8 mouse cellular contexts compared by ENCODE assay signal in genomic region chr7:28393272-28393951, GRCm38 (mm10). TPM values are rescaled to one million over a fixed set of nuclear protein-coding genes. Genes with fewer than 3 reads are reported as not detected.
DNase-seq lines count a peak whose midpoint lies in the region; ATAC-seq and TF ChIP-seq lines count a peak whose summit lies in the region.

No protein-coding gene starts in this region.

- no peak for TF ChIP-seq EP300 in CH12.LX (IDR thresholded peaks at IDR 0.05; ENCODE audit: low read length)

- H3K79me2 ChIP-seq in CH12.LX (replicated peaks; ENCODE audit: control insufficient read depth, extremely low read depth, insufficient read depth, poor library complexity, severe bottlenecking) = peaks cover 22% of the 10 kb centered on the region

- peak overlapping the region; percentile 88 for H3K9ac ChIP-seq in heart, embryonic 11.5 days (ENCODE audit: low read depth, low read length)
- H3K9ac ChIP-seq in CH12.LX (ENCODE audit: insufficient read depth, low read depth) = peak overlapping the region; percentile 73
- H3K9ac ChIP-seq in forebrain, embryonic 14.5 days (ENCODE audit: low read length) = peak overlapping the region; percentile 85
- H3K9ac ChIP-seq in liver, embryonic 13.5 days = peak overlapping the region; percentile 85

- H3K4me3 ChIP-seq in heart, embryonic 11.5 days (ENCODE audit: low read depth, low read length) = peak overlapping the region; percentile 94
- peak overlapping the region; percentile 84 to 92 (median 84) for H3K4me3 ChIP-seq in CH12.LX (replicated peaks in 1 of 3; ENCODE audit: low read depth in 2 of 3, low read length in 2 of 3, poor library complexity in 1 of 3)
- H3K4me3 ChIP-seq in forebrain, embryonic 14.5 days (ENCODE audit: low read depth, low read length) = peak overlapping the region; percentile 81
- H3K4me3 ChIP-seq in liver, embryonic 13.5 days (replicated peaks) = peak overlapping the region; percentile 85

- TF ChIP-seq POLR2A in CH12.LX (IDR thresholded peaks at IDR 0.05; ENCODE audit: low read depth, low read length) = no peak

- dilution Hi-C loops in CH12.LX (cut with MboI; ENCODE audit: extremely low pct_ligation_motif_present, extremely low pct_unique_long_range_greater_than_20kb, low sequenced_read_pairs) = no loop called here

- in situ Hi-C loops in CH12.LX (cut with MboI; ENCODE audit: low pct_ligation_motif_present, low pct_unique_long_range_greater_than_20kb, low sequenced_read_pairs) = no loop called here

- H3K9me3 ChIP-seq in heart, embryonic 11.5 days (replicated peaks; ENCODE audit: control insufficient read depth, low read length) = no peaks in the 10 kb centered on the region
- no peaks in the 10 kb centered on the region for H3K9me3 ChIP-seq in CH12.LX (replicated peaks; ENCODE audit: low read length)
- no peaks in the 10 kb centered on the region for H3K9me3 ChIP-seq in forebrain, embryonic 14.5 days (replicated peaks; ENCODE audit: control insufficient read depth, low read length)
- no peaks in the 10 kb centered on the region for H3K9me3 ChIP-seq in liver, embryonic 13.5 days (replicated peaks)

- peak overlapping the region; percentile 93 for H3K4me2 ChIP-seq in heart, embryonic 11.5 days
- peak overlapping the region; percentile 80 for H3K4me2 ChIP-seq in CH12.LX (ENCODE audit: insufficient read depth, low read depth, poor library complexity, severe bottlenecking)
- H3K4me2 ChIP-seq in forebrain, embryonic 14.5 days (ENCODE audit: low read length) = peak overlapping the region; percentile 94
- peak overlapping the region; percentile 95 for H3K4me2 ChIP-seq in liver, embryonic 13.5 days

- no peak for ATAC-seq in heart, embryonic 11.5 days (replicated peaks; ENCODE audit: insufficient number of reproducible peaks, low FRiP score, low TSS enrichment)
- ATAC-seq in forebrain, embryonic 14.5 days = no peak
- no peak for ATAC-seq in liver, embryonic 13.5 days (ENCODE audit: low read depth)

- peaks cover 13% of the 10 kb centered on the region for H3K4me1 ChIP-seq in heart, embryonic 11.5 days (ENCODE audit: control insufficient read depth, insufficient read depth, low read length)
- peaks cover 0 to 11% of the 10 kb centered on the region in 2 experiments; a peak in 2 of 4 replicates for H3K4me1 ChIP-seq in CH12.LX (ENCODE audit: control insufficient read depth in 1 of 2, insufficient read depth in 2 of 2)
- peaks cover 8% of the 10 kb centered on the region for H3K4me1 ChIP-seq in forebrain, embryonic 14.5 days (ENCODE audit: control insufficient read depth, insufficient read depth, low read length)
- peaks cover 27% of the 10 kb centered on the region for H3K4me1 ChIP-seq in liver, embryonic 13.5 days (replicated peaks)

- WGBS in heart, embryonic 11.5 days (ENCODE audit: insufficient replicate concordance) = 6% methylated on average over 22 of the region's 22 CpGs
- 6% methylated on average over 22 of the region's 22 CpGs for WGBS in forebrain, embryonic 14.5 days
- 5% methylated on average over 22 of the region's 22 CpGs for WGBS in liver, embryonic 13.5 days (ENCODE audit: insufficient replicate concordance)

- no peaks in the 10 kb centered on the region for H3K27me3 ChIP-seq in heart, embryonic 11.5 days (ENCODE audit: control insufficient read depth, insufficient read depth, low read length)
- H3K27me3 ChIP-seq in CH12.LX (replicated peaks) = no peaks in the 10 kb centered on the region
- H3K27me3 ChIP-seq in forebrain, embryonic 14.5 days (replicated peaks; ENCODE audit: control insufficient read depth, insufficient read depth, low read length) = no peaks in the 10 kb centered on the region
- no peaks in the 10 kb centered on the region for H3K27me3 ChIP-seq in liver, embryonic 13.5 days

- H3K27ac ChIP-seq in heart, embryonic 11.5 days (ENCODE audit: low read depth, low read length) = peak overlapping the region; percentile 73
- peak overlapping the region; percentile 19; the same call in 1 of the 2 replicates for H3K27ac ChIP-seq in CH12.LX (ENCODE audit: insufficient read depth, low read depth)
- H3K27ac ChIP-seq in forebrain, embryonic 14.5 days (ENCODE audit: low read depth, low read length) = peak overlapping the region; percentile 56
- H3K27ac ChIP-seq in liver, embryonic 13.5 days = peak overlapping the region; percentile 77

- TF ChIP-seq CTCF in CH12.LX (conservative IDR thresholded peaks at IDR 0.05 in 1 of 2, IDR thresholded peaks at IDR 0.05 in 1 of 2; ENCODE audit: low read depth in 2 of 2, low read length in 2 of 2) = no peak

- H3K36me3 ChIP-seq in heart, embryonic 11.5 days (ENCODE audit: control insufficient read depth, insufficient read depth, low read length) = peaks cover 33% of the 10 kb centered on the region
- H3K36me3 ChIP-seq in CH12.LX (replicated peaks in 1 of 2; ENCODE audit: control insufficient read depth in 1 of 2, insufficient read depth in 1 of 2, low read length in 1 of 2) = peaks cover 47 to 62% of the 10 kb centered on the region in 2 experiments
- peaks cover 60% of the 10 kb centered on the region for H3K36me3 ChIP-seq in forebrain, embryonic 14.5 days (ENCODE audit: control insufficient read depth, insufficient read depth, low read length)
- H3K36me3 ChIP-seq in liver, embryonic 13.5 days = peaks cover 62% of the 10 kb centered on the region

- no peak for TF ChIP-seq RAD21 in CH12.LX (IDR thresholded peaks at IDR 0.05; ENCODE audit: low read depth, low read length)

- no peak for DNase-seq in heart, postnatal 4 days
- no peak for DNase-seq in CH12.LX (ENCODE audit: extremely low read depth)
- DNase-seq in forebrain, embryonic 14.5 days (ENCODE audit: low spot score) = no peak
- DNase-seq in liver, embryonic 13.5 days = no peak
- no peak for DNase-seq in gastrocnemius, adult 8-10 months (ENCODE audit: low spot score in 2 of 2)
- no peak for DNase-seq in urinary bladder, postnatal 25 days (ENCODE audit: low spot score)
- DNase-seq in right cerebral cortex, postnatal 10 days (ENCODE audit: low spot score in 2 of 2) = no peak

TF ChIP-seq in CH12.LX, 34 proteins besides CTCF, POLR2A, EP300 and RAD21 (continues in another document):
- TF ChIP-seq JUN (IDR thresholded peaks at IDR 0.05; ENCODE audit: insufficient read depth, low read depth, low read length) (no peak), ELF1 (IDR thresholded peaks at IDR 0.05; ENCODE audit: low read depth, low read length) (no peak), POLR2AphosphoS2 (IDR thresholded peaks at IDR 0.05; ENCODE audit: low read depth, low read length) (no peak), MYC (IDR thresholded peaks at IDR 0.05; ENCODE audit: low read depth, low read length) (no peak), E2F4 (IDR thresholded peaks at IDR 0.05; ENCODE audit: insufficient replicate concordance, low read depth, low read length) (no peak), MAFK (IDR thresholded peaks at IDR 0.05; ENCODE audit: insufficient replicate concordance, low read length) (no peak)

RNA-seq across cellular contexts. Expression of gene Paf1, which starts 0.7 kb away (rescaled TPM):
- 70.2 and 81.4 TPM in 2 replicates for polyA plus RNA-seq in heart, embryonic 11.5 days (2014; fragmentation: Nextera tagmentation; extraction: Ambion mirVana)
- total RNA-seq in heart, postnatal 4 days (2021) = 10 to 100 TPM; 50.1 to 53.5 TPM
- total RNA-seq in CH12.LX (2012; rRNA removed) = 45.9 and 71.0 TPM in 2 replicates
- total RNA-seq in CH12.LX (2014; rRNA removed) = 42.2 and 57.8 TPM in 2 replicates
- 105 and 151 TPM in 2 replicates for polyA plus RNA-seq in CH12.LX (2012; ENCODE audit: insufficient read length, low read depth)
- 59.3 and 73.1 TPM in 2 replicates for polyA plus RNA-seq in forebrain, embryonic 14.5 days (2014; fragmentation: Nextera tagmentation; extraction: Ambion mirVana)
- polyA plus RNA-seq in liver, embryonic 13.5 days (2015; fragmentation: Nextera tagmentation; extraction: Ambion mirVana) = 30.7 and 33.4 TPM in 2 replicates
- 10 to 100 TPM; 19.8 to 32.6 (median 24.8) TPM for total RNA-seq in gastrocnemius, adult 8-10 months (2022)

RNA-seq across cellular contexts. Expression of gene Med29, which starts 0.9 kb away (rescaled TPM):
- 46.4 and 54.3 TPM in 2 replicates for polyA plus RNA-seq in heart, embryonic 11.5 days (2014; fragmentation: Nextera tagmentation; extraction: Ambion mirVana)
- 10 to 100 TPM; 22.9 to 24.5 TPM for total RNA-seq in heart, postnatal 4 days (2021)
- total RNA-seq in CH12.LX (2012; rRNA removed) = 23.5 and 27.8 TPM in 2 replicates
- total RNA-seq in CH12.LX (2014; rRNA removed) = 19.4 and 19.8 TPM in 2 replicates
- polyA plus RNA-seq in CH12.LX (2012; ENCODE audit: insufficient read length, low read depth) = 25.4 and 26.9 TPM in 2 replicates
- 42.3 and 52.9 TPM in 2 replicates for polyA plus RNA-seq in forebrain, embryonic 14.5 days (2014; fragmentation: Nextera tagmentation; extraction: Ambion mirVana)
- 28.1 and 31.8 TPM in 2 replicates for polyA plus RNA-seq in liver, embryonic 13.5 days (2015; fragmentation: Nextera tagmentation; extraction: Ambion mirVana)
- total RNA-seq in gastrocnemius, adult 8-10 months (2022) = 10 to 100 TPM; 19.3 to 24.6 (median 20.5) TPM

RNA-seq across cellular contexts. Expression of gene Zfp36, which starts 13.4 kb away (rescaled TPM):
- 10.9 and 11.6 TPM in 2 replicates for polyA plus RNA-seq in heart, embryonic 11.5 days (2014; fragmentation: Nextera tagmentation; extraction: Ambion mirVana)
- total RNA-seq in heart, postnatal 4 days (2021) = 10 to 100 TPM; 12.7 to 12.9 TPM
- total RNA-seq in CH12.LX (2012; rRNA removed) (2.8 and 3.5 TPM in 2 replicates), CH12.LX (2014; rRNA removed) (1.1 and 1.9 TPM in 2 replicates)
- polyA plus RNA-seq in CH12.LX (2012; ENCODE audit: insufficient read length, low read depth) = 8.9 and 9.9 TPM in 2 replicates
- polyA plus RNA-seq in forebrain, embryonic 14.5 days (2014; fragmentation: Nextera tagmentation; extraction: Ambion mirVana) = 3.3 and 5.6 TPM in 2 replicates
- 4.7 and 6.3 TPM in 2 replicates for polyA plus RNA-seq in liver, embryonic 13.5 days (2015; fragmentation: Nextera tagmentation; extraction: Ambion mirVana)
- total RNA-seq in gastrocnemius, adult 8-10 months (2022) = 10 to 100 TPM in 2 of 4 experiments, 1 to 10 TPM in 2; 6.5 to 25.6 (median 9.0) TPM

RNA-seq across cellular contexts. Expression of gene Plekhg2, which starts 21.0 kb away (rescaled TPM):
- polyA plus RNA-seq in heart, embryonic 11.5 days (2014; fragmentation: Nextera tagmentation; extraction: Ambion mirVana) = 44.6 and 47.8 TPM in 2 replicates
- total RNA-seq in heart, postnatal 4 days (2021) = 10 to 100 TPM; 42.1 to 42.9 TPM
- 3.3 and 4.7 TPM in 2 replicates for total RNA-seq in CH12.LX (2012; rRNA removed)
- total RNA-seq in CH12.LX (2014; rRNA removed) = 0.39 and 0.43 TPM in 2 replicates
- 5.2 and 5.5 TPM in 2 replicates for polyA plus RNA-seq in CH12.LX (2012; ENCODE audit: insufficient read length, low read depth)
- polyA plus RNA-seq in forebrain, embryonic 14.5 days (2014; fragmentation: Nextera tagmentation; extraction: Ambion mirVana) = 17.7 and 27.5 TPM in 2 replicates
- polyA plus RNA-seq in liver, embryonic 13.5 days (2015; fragmentation: Nextera tagmentation; extraction: Ambion mirVana) = 4.9 and 5.0 TPM in 2 replicates
- total RNA-seq in gastrocnemius, adult 8-10 months (2022) = 1 to 10 TPM; 2.0 to 3.3 (median 2.6) TPM

RNA-seq across cellular contexts. Expression of gene Rps16, which starts 43.0 kb away (rescaled TPM):
- 750 and 792 TPM in 2 replicates for polyA plus RNA-seq in heart, embryonic 11.5 days (2014; fragmentation: Nextera tagmentation; extraction: Ambion mirVana)
- 1,000 to 10,000 TPM in 1 of 2 experiments, 100 to 1,000 TPM in 1; 972 to 1,025 TPM for total RNA-seq in heart, postnatal 4 days (2021)
- total RNA-seq in CH12.LX (2012; rRNA removed) = 1,915 and 2,040 TPM in 2 replicates
- 42.7 and 66.7 TPM in 2 replicates for total RNA-seq in CH12.LX (2014; rRNA removed)
- 1,205 and 1,254 TPM in 2 replicates for polyA plus RNA-seq in CH12.LX (2012; ENCODE audit: insufficient read length, low read depth)
- 539 and 750 TPM in 2 replicates for polyA plus RNA-seq in forebrain, embryonic 14.5 days (2014; fragmentation: Nextera tagmentation; extraction: Ambion mirVana)
- polyA plus RNA-seq in liver, embryonic 13.5 days (2015; fragmentation: Nextera tagmentation; extraction: Ambion mirVana) = 937 and 964 TPM in 2 replicates
- total RNA-seq in gastrocnemius, adult 8-10 months (2022) = 100 to 1,000 TPM; 442 to 558 (median 490) TPM

Comparison
In these comparisons a context has a peak if more than half of its experiments do, and no peak if none do; other contexts are left out.
1. H3K27ac ChIP-seq: peak in every context shown above with its lines; median percentile 77 in liver, embryonic 13.5 days; 73 in heart, embryonic 11.5 days; 56 in forebrain, embryonic 14.5 days; 19 in CH12.LX.